32 mouse cellular contexts compared by ENCODE assay signal in the genomic region with DNA sequence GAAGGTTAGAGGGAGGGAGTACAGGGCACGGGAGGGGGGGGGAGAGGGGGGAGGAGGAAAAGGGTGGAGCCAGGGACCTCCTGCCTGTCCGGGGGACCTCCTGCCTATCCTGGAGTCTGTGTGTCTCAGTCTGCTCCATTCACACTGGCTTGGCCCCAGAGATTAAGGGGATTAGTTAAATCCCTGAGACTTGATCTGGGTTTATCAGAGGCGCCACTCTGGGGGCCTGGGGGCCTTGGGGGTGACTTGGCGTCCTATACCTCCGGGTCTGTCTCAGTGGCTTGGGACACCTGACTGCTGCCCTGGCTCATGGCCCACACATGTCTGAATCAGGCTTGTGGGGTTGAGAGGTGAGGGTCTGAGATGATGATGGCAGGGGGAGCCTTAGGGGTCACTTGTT. TPM values are rescaled to one million over a fixed set of nuclear protein-coding genes. Genes with fewer than 3 reads are reported as not detected.
DNase-seq lines count a peak whose midpoint lies in the region; ATAC-seq and TF ChIP-seq lines count a peak whose summit lies in the region.
"Had no signal": no experiment of that assay in that cellular context is flagged by ENCODE, and none has a peak within 500 bp of the region (broad histone marks: within the 10 kb centered on the region; RNA-seq: fewer than 3 reads in every experiment).

No protein-coding gene starts in this region.

- no peaks in the 10 kb centered on the region for H3K79me2 ChIP-seq in heart, adult 2 months (replicated peaks; ENCODE audit: control insufficient read depth, insufficient read depth, low read length)

- no peak for TF ChIP-seq EP300 in heart, adult 2 months (IDR thresholded peaks at IDR 0.05; ENCODE audit: insufficient read depth, low read depth, low read length)

- ATAC-seq in embryonic facial prominence, embryonic 11.5 days (replicated peaks; ENCODE audit: insufficient number of reproducible peaks, low FRiP score, low TSS enrichment, low read depth): peak; percentile 39; the same call in 1 of the 2 replicates
- ATAC-seq in midbrain, embryonic 15.5 days (replicated peaks): no peak
- peak; percentile 81 for ATAC-seq in embryonic facial prominence, embryonic 14.5 days (ENCODE audit: low read depth)
- ATAC-seq in frontal cortex, adult (ENCODE audit: low TSS enrichment): no peak
- ATAC-seq: forebrain, embryonic 16.5 days; inflammation-experienced regulatory T-cells, adult 6 months; liver, embryonic 12.5 days had no signal

- H3K4me1 ChIP-seq in embryonic facial prominence, embryonic 11.5 days (ENCODE audit: control insufficient read depth, insufficient read depth, low read length): no peaks in the 10 kb centered on the region
- H3K4me1 ChIP-seq in embryonic facial prominence, embryonic 10.5 days: peaks cover 9% of the 10 kb centered on the region
- H3K4me1 ChIP-seq in midbrain, embryonic 10.5 days: peaks cover 15% of the 10 kb centered on the region
- no peaks in the 10 kb centered on the region for H3K4me1 ChIP-seq in midbrain, embryonic 15.5 days
- H3K4me1 ChIP-seq in embryonic facial prominence, embryonic 14.5 days (ENCODE audit: control insufficient read depth, insufficient read depth, low read length): no peaks in the 10 kb centered on the region
- H3K4me1 ChIP-seq in heart, adult 2 months (ENCODE audit: control insufficient read depth, insufficient read depth, low read length): no peaks in the 10 kb centered on the region
- H3K4me1 ChIP-seq: hindbrain, embryonic 13.5 days; liver, embryonic 12.5 days; neural tube, embryonic 15.5 days had no signal

- no peaks in the 10 kb centered on the region for H3K9me3 ChIP-seq in embryonic facial prominence, embryonic 11.5 days (replicated peaks; ENCODE audit: control insufficient read depth, low read length)
- 0 out of 2 replicates have a peak, but pooled peaks cover 8% of the 10 kb centered on the region for H3K9me3 ChIP-seq in embryonic facial prominence, embryonic 10.5 days
- H3K9me3 ChIP-seq in midbrain, embryonic 10.5 days (replicated peaks): peaks cover 3% of the 10 kb centered on the region; the same call in 1 of the 2 replicates
- H3K9me3 ChIP-seq in midbrain, embryonic 15.5 days: 0 out of 2 replicates have a peak, but pooled peaks cover 2% of the 10 kb centered on the region
- 0 out of 2 replicates have a peak, but pooled peaks cover 5% of the 10 kb centered on the region for H3K9me3 ChIP-seq in embryonic facial prominence, embryonic 14.5 days (ENCODE audit: control insufficient read depth, low read length)
- H3K9me3 ChIP-seq: hindbrain, embryonic 13.5 days; liver, embryonic 12.5 days; neural tube, embryonic 15.5 days had no signal

- intact Hi-C loops in heart, adult 2 months (cut with DNase I): no loop called here

- H3K4me2 ChIP-seq in embryonic facial prominence, embryonic 11.5 days (ENCODE audit: low read depth, low read length): no peak overlapping the region
- no peak overlapping the region for H3K4me2 ChIP-seq in midbrain, embryonic 15.5 days
- H3K4me2 ChIP-seq in embryonic facial prominence, embryonic 14.5 days (ENCODE audit: low read depth, low read length): no peak overlapping the region
- H3K4me2 ChIP-seq: hindbrain, embryonic 13.5 days; liver, embryonic 12.5 days; neural tube, embryonic 15.5 days had no signal

- DNase-seq in embryonic facial prominence, embryonic 11.5 days (ENCODE audit: low spot score): no peak
- no peak for DNase-seq in embryonic facial prominence, embryonic 10.5 days (ENCODE audit: low spot score)
- peak; percentile 41 for DNase-seq in midbrain, embryonic 10.5 days (ENCODE audit: low spot score)
- peak; percentile 53 for DNase-seq in embryonic facial prominence, embryonic 14.5 days (ENCODE audit: low spot score)
- peak; percentile 48 for DNase-seq in retina, embryonic 14.5 days (ENCODE audit: low spot score)
- no peak for DNase-seq in heart, adult 2 months
- DNase-seq: adrenal gland, postnatal 25 days; cerebellum, postnatal 14 days; gastrocnemius, postnatal 14 days; heart, adult 18-20 months; kidney, adult 18-20 months; left cerebral cortex, postnatal 4 days; lung, adult 18-20 months; lung, postnatal 10 days had no signal

- 15% methylated on average over 5 of the region's 5 CpGs for WGBS in embryonic facial prominence, embryonic 11.5 days
- 14% methylated on average over 5 of the region's 5 CpGs for WGBS in embryonic facial prominence, embryonic 10.5 days
- 2% methylated on average over 5 of the region's 5 CpGs for WGBS in midbrain, embryonic 10.5 days
- WGBS in midbrain, embryonic 15.5 days: 0% methylated on average over 5 of the region's 5 CpGs
- 15% methylated on average over 5 of the region's 5 CpGs for WGBS in embryonic facial prominence, embryonic 14.5 days
- WGBS in heart, adult 2 months: 13% methylated on average over 5 of the region's 5 CpGs

- no peak for TF ChIP-seq POLR2A in heart, adult 2 months (IDR thresholded peaks at IDR 0.05; ENCODE audit: insufficient read depth, low read depth, low read length)

- H3K9ac ChIP-seq in embryonic facial prominence, embryonic 11.5 days (replicated peaks; ENCODE audit: low read length): no peak overlapping the region
- no peak overlapping the region for H3K9ac ChIP-seq in midbrain, embryonic 15.5 days
- no peak overlapping the region for H3K9ac ChIP-seq in embryonic facial prominence, embryonic 14.5 days (ENCODE audit: low read depth, low read length)
- no peak overlapping the region for H3K9ac ChIP-seq in heart, adult 2 months (ENCODE audit: low read depth, low read length)
- H3K9ac ChIP-seq: hindbrain, embryonic 13.5 days; liver, embryonic 12.5 days; neural tube, embryonic 15.5 days had no signal

- TF ChIP-seq CTCF in heart, adult 2 months (IDR thresholded peaks at IDR 0.05): no peak

- no peak overlapping the region for H3K4me3 ChIP-seq in embryonic facial prominence, embryonic 11.5 days (ENCODE audit: low read depth, low read length)
- H3K4me3 ChIP-seq in embryonic facial prominence, embryonic 10.5 days: no peak overlapping the region
- no peak overlapping the region for H3K4me3 ChIP-seq in midbrain, embryonic 10.5 days
- H3K4me3 ChIP-seq in midbrain, embryonic 15.5 days: no peak overlapping the region
- H3K4me3 ChIP-seq in embryonic facial prominence, embryonic 14.5 days (ENCODE audit: low read depth, low read length): no peak overlapping the region
- no peak overlapping the region for H3K4me3 ChIP-seq in heart, adult 2 months
- H3K4me3 ChIP-seq: erythroblast, embryonic 14.5 days; hindbrain, embryonic 13.5 days; left cerebral cortex, adult 2 months; liver, embryonic 12.5 days; neural tube, embryonic 15.5 days had no signal

- no peaks in the 10 kb centered on the region for H3K36me3 ChIP-seq in embryonic facial prominence, embryonic 11.5 days (replicated peaks; ENCODE audit: control insufficient read depth, insufficient read depth, low read depth, low read length)
- no peaks in the 10 kb centered on the region for H3K36me3 ChIP-seq in embryonic facial prominence, embryonic 10.5 days (replicated peaks)
- H3K36me3 ChIP-seq in midbrain, embryonic 10.5 days: no peaks in the 10 kb centered on the region
- H3K36me3 ChIP-seq in midbrain, embryonic 15.5 days (replicated peaks): no peaks in the 10 kb centered on the region
- H3K36me3 ChIP-seq in embryonic facial prominence, embryonic 14.5 days (ENCODE audit: control insufficient read depth, insufficient read depth, low read length): no peaks in the 10 kb centered on the region
- H3K36me3 ChIP-seq in heart, adult 2 months (ENCODE audit: control insufficient read depth, insufficient read depth, low read length): no peaks in the 10 kb centered on the region
- H3K36me3 ChIP-seq: hindbrain, embryonic 13.5 days; liver, embryonic 12.5 days; neural tube, embryonic 15.5 days had no signal

- no peak overlapping the region for H3K27ac ChIP-seq in embryonic facial prominence, embryonic 11.5 days (replicated peaks; ENCODE audit: low read depth, low read length)
- no peak overlapping the region; the same call in 1 of the 2 replicates for H3K27ac ChIP-seq in embryonic facial prominence, embryonic 10.5 days (replicated peaks)
- peak overlapping the region; percentile 52 for H3K27ac ChIP-seq in midbrain, embryonic 10.5 days (replicated peaks)
- no peak overlapping the region for H3K27ac ChIP-seq in midbrain, embryonic 15.5 days
- no peak overlapping the region for H3K27ac ChIP-seq in embryonic facial prominence, embryonic 14.5 days (replicated peaks; ENCODE audit: low read depth, low read length)
- H3K27ac ChIP-seq in heart, adult 2 months: no peak overlapping the region
- H3K27ac ChIP-seq: hindbrain, embryonic 13.5 days; kidney, postnatal 0 days; left cerebral cortex, adult 2 months; liver, embryonic 12.5 days; neural tube, embryonic 15.5 days had no signal

- no peaks in the 10 kb centered on the region for H3K27me3 ChIP-seq in embryonic facial prominence, embryonic 11.5 days (ENCODE audit: control insufficient read depth, insufficient read depth, low read length)
- H3K27me3 ChIP-seq in embryonic facial prominence, embryonic 10.5 days (replicated peaks; ENCODE audit: low read depth, poor library complexity, severe bottlenecking): no peaks in the 10 kb centered on the region
- peaks cover 34% of the 10 kb centered on the region for H3K27me3 ChIP-seq in midbrain, embryonic 10.5 days (ENCODE audit: low read depth, poor library complexity, severe bottlenecking)
- no peaks in the 10 kb centered on the region for H3K27me3 ChIP-seq in midbrain, embryonic 15.5 days (replicated peaks)
- no peaks in the 10 kb centered on the region for H3K27me3 ChIP-seq in embryonic facial prominence, embryonic 14.5 days (replicated peaks; ENCODE audit: control insufficient read depth, insufficient read depth, low read length)
- no peaks in the 10 kb centered on the region for H3K27me3 ChIP-seq in heart, adult 2 months (ENCODE audit: control insufficient read depth, insufficient read depth, low read length)
- H3K27me3 ChIP-seq: hindbrain, embryonic 13.5 days; neural tube, embryonic 15.5 days had no signal

RNA-seq across cellular contexts. Expression of a gene that starts 17.3 kb away (rescaled TPM):
- polyA plus RNA-seq in embryonic facial prominence, embryonic 11.5 days (2014; fragmentation: Nextera tagmentation; extraction: Ambion mirVana): not detected in 2 replicates
- polyA plus RNA-seq in embryonic facial prominence, embryonic 10.5 days (2016; fragmentation: Nextera tagmentation; extraction: Ambion mirVana): not detected in 2 replicates
- polyA plus RNA-seq in midbrain, embryonic 10.5 days (2016; fragmentation: Nextera tagmentation; extraction: Ambion mirVana): not detected in 2 replicates
- not detected in 2 replicates for polyA plus RNA-seq in midbrain, embryonic 15.5 days (2015; fragmentation: Nextera tagmentation; extraction: Ambion mirVana)
- not detected in 2 replicates for polyA plus RNA-seq in embryonic facial prominence, embryonic 14.5 days (2014; fragmentation: Nextera tagmentation; extraction: Ambion mirVana)
- not detected for total RNA-seq in heart, adult 2 months (2021)
- polyA plus RNA-seq in heart, adult 2 months (2012; rRNA removed): not detected in 2 replicates
- total RNA-seq: adrenal gland, postnatal 25 days; ES-E14; gastrocnemius, postnatal 14 days; heart, adult 18-20 months; heart, postnatal 25 days; layer of hippocampus, postnatal 10 days; left cerebral cortex, adult 2 months; left cerebral cortex, postnatal 4 days; megakaryocyte progenitor cell, adult 5-6 weeks had no signal
- polyA plus RNA-seq: erythroblast, embryonic 14.5 days; forebrain, embryonic 16.5 days; heart, embryonic 14.5 days; hindbrain, embryonic 13.5 days; inflammation-experienced regulatory T-cells, adult 6 months; kidney, postnatal 0 days; large intestine, adult 2 months; liver, embryonic 12.5 days; neural tube, embryonic 15.5 days; spleen, adult 2 months; thymus, postnatal 0 days had no signal

RNA-seq across cellular contexts. Expression of a gene that starts 21.3 kb away (rescaled TPM):
- not detected in 2 replicates for polyA plus RNA-seq in embryonic facial prominence, embryonic 11.5 days (2014; fragmentation: Nextera tagmentation; extraction: Ambion mirVana)
- polyA plus RNA-seq in embryonic facial prominence, embryonic 10.5 days (2016; fragmentation: Nextera tagmentation; extraction: Ambion mirVana): not detected in 2 replicates
- not detected in 2 replicates for polyA plus RNA-seq in midbrain, embryonic 10.5 days (2016; fragmentation: Nextera tagmentation; extraction: Ambion mirVana)
- not detected in 2 replicates for polyA plus RNA-seq in midbrain, embryonic 15.5 days (2015; fragmentation: Nextera tagmentation; extraction: Ambion mirVana)
- polyA plus RNA-seq in embryonic facial prominence, embryonic 14.5 days (2014; fragmentation: Nextera tagmentation; extraction: Ambion mirVana): not detected in 2 replicates
- not detected for total RNA-seq in heart, adult 2 months (2021)
- not detected in 2 replicates for polyA plus RNA-seq in heart, adult 2 months (2012; rRNA removed)
- total RNA-seq: adrenal gland, postnatal 25 days; ES-E14; gastrocnemius, postnatal 14 days; heart, adult 18-20 months; heart, postnatal 25 days; layer of hippocampus, postnatal 10 days; left cerebral cortex, adult 2 months; left cerebral cortex, postnatal 4 days; megakaryocyte progenitor cell, adult 5-6 weeks had no signal
- polyA plus RNA-seq: erythroblast, embryonic 14.5 days; forebrain, embryonic 16.5 days; heart, embryonic 14.5 days; hindbrain, embryonic 13.5 days; inflammation-experienced regulatory T-cells, adult 6 months; kidney, postnatal 0 days; large intestine, adult 2 months; liver, embryonic 12.5 days; neural tube, embryonic 15.5 days had no signal

RNA-seq across cellular contexts. Expression of a gene that starts 46.6 kb away (rescaled TPM):
- not detected in 2 replicates for polyA plus RNA-seq in embryonic facial prominence, embryonic 11.5 days (2014; fragmentation: Nextera tagmentation; extraction: Ambion mirVana)
- not detected in 2 replicates for polyA plus RNA-seq in embryonic facial prominence, embryonic 10.5 days (2016; fragmentation: Nextera tagmentation; extraction: Ambion mirVana)
- not detected in 2 replicates for polyA plus RNA-seq in midbrain, embryonic 10.5 days (2016; fragmentation: Nextera tagmentation; extraction: Ambion mirVana)
- not detected in 2 replicates for polyA plus RNA-seq in midbrain, embryonic 15.5 days (2015; fragmentation: Nextera tagmentation; extraction: Ambion mirVana)
- 0.16 TPM in 1 of 2 replicates, not detected in the other for polyA plus RNA-seq in embryonic facial prominence, embryonic 14.5 days (2014; fragmentation: Nextera tagmentation; extraction: Ambion mirVana)
- not detected for total RNA-seq in heart, adult 2 months (2021)
- polyA plus RNA-seq in heart, adult 2 months (2012; rRNA removed): not detected in 2 replicates
- total RNA-seq: ES-E14; gastrocnemius, postnatal 14 days; heart, adult 18-20 months; heart, postnatal 25 days; layer of hippocampus, postnatal 10 days; left cerebral cortex, adult 2 months; left cerebral cortex, postnatal 4 days; megakaryocyte progenitor cell, adult 5-6 weeks had no signal
- polyA plus RNA-seq: erythroblast, embryonic 14.5 days; forebrain, embryonic 16.5 days; heart, embryonic 14.5 days; hindbrain, embryonic 13.5 days; inflammation-experienced regulatory T-cells, adult 6 months; kidney, postnatal 0 days; large intestine, adult 2 months; liver, embryonic 12.5 days; spleen, adult 2 months; thymus, postnatal 0 days had no signal

Comparison
In these comparisons a context has a peak if more than half of its experiments do, and no peak if none do; other contexts are left out.
1. DNase-seq: peak in midbrain, embryonic 10.5 days (single experiment), embryonic facial prominence, embryonic 14.5 days (single experiment) and retina, embryonic 14.5 days (single experiment); none in embryonic facial prominence, embryonic 11.5 days (single experiment), embryonic facial prominence, embryonic 10.5 days (single experiment) and heart, adult 2 months (0 of 2).
2. ATAC-seq: peak in embryonic facial prominence, embryonic 11.5 days (single experiment) and embryonic facial prominence, embryonic 14.5 days (single experiment); none in midbrain, embryonic 15.5 days (single experiment) and frontal cortex, adult (single experiment).